Mouse (Mus musculus): ENCODE data around the gene Myct1.

The Myct1 gene

DNA sequence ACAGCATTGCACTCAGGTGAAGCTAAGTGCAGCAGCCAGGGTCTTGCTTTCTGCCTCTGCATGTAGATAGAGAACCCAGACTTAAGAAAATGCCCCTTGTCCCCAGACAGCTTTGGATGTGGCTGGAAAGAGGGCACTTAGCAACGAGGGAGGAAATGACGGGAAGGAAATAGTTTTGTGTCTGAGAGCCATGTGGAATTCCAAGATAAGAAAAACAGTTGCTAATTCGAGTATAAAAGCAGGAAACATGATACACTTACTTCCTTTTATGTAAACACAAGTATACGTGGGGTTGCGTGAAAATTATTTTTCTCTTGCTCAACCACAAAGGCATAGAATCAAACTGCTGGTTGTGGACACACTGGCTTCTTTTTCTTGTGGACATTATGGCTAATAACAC lies at the start of gene Myct1:
Gene Myct1, plus strand, starts transcription at position 312 of the 400 bp plus-strand sequence.
- in situ Hi-C loops (cut with MboI, MseI) = no loop called here

DNA sequence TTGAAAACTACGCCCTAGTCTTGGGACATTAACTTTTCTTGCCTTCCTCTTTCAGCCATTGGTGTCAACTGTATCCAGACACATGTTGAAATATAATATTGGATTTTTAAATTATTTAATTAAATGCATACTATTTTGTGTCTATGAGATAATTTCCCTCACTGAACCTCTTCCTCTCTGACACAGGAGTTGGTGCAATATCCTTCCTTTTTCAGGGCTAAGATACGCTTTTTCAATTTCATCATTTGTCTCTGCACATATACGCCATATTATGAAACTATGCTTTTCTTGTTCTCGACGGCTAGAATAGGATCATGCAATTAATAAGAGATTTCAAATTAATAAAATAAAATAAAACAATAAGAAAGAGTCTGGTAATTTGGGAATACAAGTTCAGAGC lies 47.1 kb upstream of the Myct1 start:
- in situ Hi-C loops (cut with MboI, MseI) = loop anchor here (10.0 kb wide), 1 partner anchor 1212 kb away; no protein-coding TSS in a partner anchor

DNA sequence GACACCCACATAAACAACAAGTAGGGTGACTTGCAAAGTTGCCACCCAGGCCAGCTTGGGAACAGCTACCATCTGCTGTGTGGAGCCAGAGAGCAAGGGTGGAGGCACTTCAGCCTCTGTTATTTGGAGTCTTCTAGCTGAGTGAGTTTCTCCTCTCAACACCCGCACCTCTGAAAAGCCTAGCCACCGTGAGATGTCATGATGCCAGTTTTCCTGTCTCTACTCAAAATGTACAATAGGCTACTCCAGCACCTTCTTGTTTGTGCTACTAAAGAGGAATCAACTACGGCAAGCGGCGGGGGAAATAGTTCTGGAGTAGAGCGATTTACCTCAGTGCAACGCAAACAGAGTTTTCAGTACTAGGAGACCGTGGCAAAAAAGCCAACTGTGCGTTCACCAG lies 45.8 kb upstream of the Myct1 start:
- in situ Hi-C loops (cut with MboI, MseI) = loop anchor here (10.0 kb wide), 1 partner anchor 1213 kb away; no protein-coding TSS in a partner anchor

DNA sequence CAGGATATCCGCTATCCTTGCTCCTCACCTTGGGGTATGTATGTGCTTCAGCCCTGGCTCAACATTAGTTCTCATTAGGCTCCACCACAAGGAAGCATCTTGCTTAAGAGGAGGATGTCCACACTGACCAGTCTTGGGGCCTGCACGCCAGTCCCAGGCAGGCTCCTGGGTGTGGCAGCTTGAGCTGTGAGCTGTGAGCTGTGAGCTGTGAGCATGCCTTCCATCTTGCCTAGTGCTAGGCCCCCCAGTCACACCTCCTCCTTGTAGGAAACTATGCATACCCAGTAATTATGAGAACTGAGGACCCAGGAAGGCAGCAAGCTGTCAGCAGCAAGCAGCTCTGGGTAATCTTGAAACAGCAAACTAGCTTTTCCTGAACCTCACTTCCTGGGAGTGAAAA lies 44.9 kb upstream of the Myct1 start:
- in situ Hi-C loops (cut with MboI, MseI) = loop anchor here (10.0 kb wide), 1 partner anchor 1214 kb away; no protein-coding TSS in a partner anchor

DNA sequence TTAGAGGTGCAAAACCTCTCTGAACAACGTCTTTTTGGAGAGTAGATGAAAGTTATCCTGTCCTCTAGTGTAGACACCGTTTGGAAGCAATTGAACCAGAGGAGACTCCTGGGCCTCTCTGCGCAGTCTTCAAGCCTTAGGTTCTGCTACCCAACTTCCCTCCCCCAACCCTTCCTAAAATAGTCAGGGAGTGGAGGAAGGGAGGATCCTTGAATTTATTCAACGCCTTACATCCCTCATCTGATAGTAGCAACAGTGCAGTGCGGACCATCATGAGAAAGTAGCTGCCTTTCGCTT lies 43.8 kb upstream of the Myct1 start:
- in situ Hi-C loops (cut with MboI, MseI) = loop anchor here (5.0 to 10.0 kb wide), 3 partner anchors 33 to 1215 kb away; no protein-coding TSS in a partner anchor

DNA sequence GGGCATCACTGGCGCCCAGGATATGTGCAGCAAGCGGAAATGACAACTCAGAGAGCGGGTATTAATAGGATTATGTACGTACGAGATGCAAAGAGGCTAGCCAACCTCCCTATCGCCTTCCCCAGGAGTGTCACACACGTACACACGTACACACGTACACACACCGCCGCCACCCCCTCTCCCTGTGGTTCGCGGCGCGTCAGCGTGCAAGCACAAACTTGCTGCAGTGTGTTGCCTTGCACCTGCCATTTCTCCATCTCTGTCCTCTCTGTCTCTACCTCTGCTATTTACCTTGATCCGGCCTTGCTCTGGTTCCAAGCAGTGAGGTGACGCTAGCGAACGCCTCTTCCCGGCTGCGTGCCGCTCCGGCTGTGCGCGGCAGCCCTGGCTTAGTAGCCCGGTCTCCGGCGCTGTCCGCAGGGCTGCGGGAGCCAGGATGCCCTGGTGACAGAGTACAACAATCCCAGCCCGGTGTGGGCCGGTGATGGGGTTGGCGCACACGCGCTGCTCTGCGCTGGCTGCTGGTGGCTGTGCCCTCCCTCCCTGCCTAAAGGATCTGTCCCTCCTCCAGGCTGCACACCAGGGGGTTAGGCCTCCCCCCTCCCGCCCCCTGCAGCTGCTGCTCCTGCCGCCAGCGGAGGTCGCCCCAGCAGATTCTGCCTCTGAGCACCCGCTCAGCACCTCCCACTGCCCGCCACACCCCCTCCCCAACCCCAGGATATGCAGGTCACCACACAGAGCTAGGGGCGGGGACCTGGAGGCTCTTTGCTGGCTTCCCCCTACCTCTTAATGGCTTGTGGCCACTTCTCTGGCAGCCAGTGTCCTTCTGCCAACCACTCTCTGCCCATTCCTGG lies 43.2 kb upstream of the Myct1 start:
- in situ Hi-C loops (cut with MboI, MseI) = loop anchor here (5.0 kb wide), 2 partner anchors 33 to 68 kb away; no protein-coding TSS in a partner anchor

DNA sequence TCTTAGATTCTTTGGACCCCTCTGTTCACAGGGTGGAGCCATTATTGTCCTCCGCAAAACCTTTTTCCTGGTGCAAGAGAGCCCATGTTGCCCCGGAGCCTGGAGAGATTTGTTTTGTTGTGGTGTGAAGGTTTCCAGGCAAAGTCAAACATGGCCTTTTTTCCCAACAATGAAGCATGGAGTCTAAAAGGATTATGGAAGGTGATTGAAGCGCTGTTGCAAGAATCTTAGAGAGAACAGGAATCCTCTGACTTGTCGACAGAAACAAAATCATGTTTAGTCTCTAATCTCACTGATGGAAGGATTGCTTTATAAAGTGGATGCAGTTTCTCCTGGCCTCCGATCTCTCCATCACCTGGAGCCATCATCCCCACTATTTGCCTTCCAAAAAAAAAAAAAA lies 42.2 kb upstream of the Myct1 start, which contains the start of gene Syne1:
Gene Syne1, minus strand, starts transcription at position 101 of the 400 bp plus-strand sequence.
- in situ Hi-C loops (cut with MboI, MseI) = loop anchor here (5.0 kb wide), 2 partner anchors 34 to 69 kb away; no protein-coding TSS in a partner anchor

DNA sequence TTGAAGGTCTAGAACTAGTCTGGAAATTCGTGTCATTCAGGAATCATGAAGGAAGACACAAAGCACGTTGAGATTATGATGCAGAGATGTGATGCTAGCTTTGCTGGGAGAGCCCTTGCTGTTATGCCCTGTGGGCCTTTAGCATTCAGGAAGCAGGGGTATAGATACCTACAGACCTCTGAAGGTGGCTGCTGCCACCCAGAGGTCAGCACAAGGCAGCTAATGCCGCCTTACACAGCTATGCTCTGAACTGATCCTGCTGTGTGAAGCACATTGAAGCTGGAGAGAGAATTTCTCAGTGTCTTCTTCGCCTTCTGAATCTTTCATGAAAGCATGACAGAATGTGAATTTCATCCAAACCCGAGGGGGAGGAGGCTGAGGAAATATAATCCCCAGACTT lies 38.6 kb upstream of the Myct1 start:
- in situ Hi-C loops (cut with MboI, MseI) = loop anchor here (5.0 kb wide), 2 partner anchors 38 to 73 kb away; no protein-coding TSS in a partner anchor

DNA sequence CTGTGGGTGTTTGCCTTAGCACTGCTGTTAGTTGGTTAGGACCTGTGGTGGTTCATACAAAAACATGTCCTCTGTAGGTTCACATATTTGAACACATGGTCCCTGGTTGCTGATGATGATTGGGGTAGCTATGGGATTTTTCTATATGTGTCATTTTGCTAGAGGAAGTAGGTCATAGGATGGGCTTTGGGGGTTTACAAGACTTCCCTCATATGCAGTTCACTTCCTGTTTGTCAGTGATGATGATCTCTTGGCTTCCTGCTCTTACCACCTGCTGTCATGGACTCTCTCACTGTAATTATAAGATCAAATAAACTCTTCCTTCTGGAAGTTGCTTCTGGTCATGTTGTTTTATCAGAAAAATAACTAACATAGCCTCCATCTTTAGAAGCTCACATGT lies 34.8 kb upstream of the Myct1 start:
- in situ Hi-C loops (cut with MboI, MseI) = no loop called here

DNA sequence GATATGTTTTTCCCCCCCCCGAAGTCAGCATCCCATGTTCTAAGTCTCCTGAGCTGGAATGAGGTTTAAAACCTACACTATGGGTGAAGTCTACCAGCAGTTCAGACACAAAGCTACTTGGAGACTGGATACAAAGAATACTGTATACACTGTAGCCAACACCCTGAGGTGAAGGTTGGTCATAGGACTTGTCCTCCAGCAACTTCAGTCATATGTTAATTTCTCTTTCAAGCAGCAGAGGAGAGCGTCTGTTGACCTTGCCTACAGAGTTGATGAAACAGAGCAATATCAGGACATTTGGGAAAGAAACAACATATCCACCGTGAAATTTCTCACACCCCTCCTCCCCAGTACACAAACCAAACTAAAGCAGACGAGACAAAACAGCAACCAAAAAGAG lies 33.0 kb upstream of the Myct1 start:
- in situ Hi-C loops (cut with MboI, MseI) = no loop called here

DNA sequence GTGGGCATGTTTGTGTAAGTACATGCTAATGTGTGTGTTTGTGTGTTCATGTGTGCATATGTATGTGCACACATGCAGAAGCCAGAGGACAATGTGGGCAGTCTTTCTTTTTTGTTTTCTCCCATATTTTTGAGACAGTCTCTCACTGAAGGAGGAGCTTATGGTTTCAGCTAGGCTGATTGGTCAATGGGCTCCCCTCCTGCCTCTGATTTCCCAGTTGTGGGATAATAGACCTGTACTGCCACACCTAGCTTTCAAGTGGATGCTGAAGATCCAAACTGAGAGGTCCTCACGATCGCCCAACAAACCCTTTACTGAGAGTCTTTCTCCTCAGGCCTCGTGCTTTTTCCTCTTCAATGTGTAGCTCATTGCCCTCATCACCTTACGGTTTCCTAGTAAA lies 31.9 kb upstream of the Myct1 start:
- in situ Hi-C loops (cut with MboI, MseI) = no loop called here

DNA sequence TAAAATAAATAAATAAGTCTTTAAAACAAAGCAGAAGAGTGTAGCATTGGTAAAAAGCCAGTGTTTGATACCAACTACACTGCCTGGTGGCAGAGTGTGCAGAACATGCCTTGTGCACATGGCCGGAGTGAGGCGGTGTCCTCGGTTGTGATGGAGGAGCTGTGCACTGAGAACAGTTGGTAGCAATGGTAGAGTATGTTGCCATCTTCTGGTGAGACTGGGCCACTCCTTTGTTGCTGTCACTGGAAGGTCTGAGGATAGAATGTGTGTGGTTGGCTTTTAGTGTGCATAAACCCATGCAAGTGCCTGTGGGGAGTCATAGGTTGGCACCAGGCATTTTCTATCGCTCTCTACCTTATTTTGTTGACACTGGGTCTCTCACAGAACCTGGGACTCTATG lies 24.6 kb upstream of the Myct1 start:
- in situ Hi-C loops (cut with MboI, MseI) = no loop called here

DNA sequence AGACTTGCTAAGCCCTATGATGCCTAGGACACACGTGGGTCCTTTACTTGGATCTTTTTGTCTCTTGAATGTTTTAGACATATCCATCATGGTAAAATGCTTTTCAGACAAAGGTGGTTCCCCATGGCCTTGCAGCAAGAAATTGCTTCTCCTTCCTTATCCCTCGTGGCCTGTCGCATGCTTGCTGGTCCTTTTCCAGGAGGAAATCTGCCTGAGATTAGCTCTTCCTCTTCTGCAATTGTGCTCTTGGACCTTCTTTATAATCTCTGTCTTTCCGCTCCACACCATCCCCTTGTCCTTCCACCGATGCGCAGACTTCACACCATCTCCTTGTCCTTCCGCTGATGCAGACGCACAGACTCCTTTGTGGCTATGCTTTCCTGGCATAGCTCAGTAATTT lies 23.5 kb upstream of the Myct1 start:
- in situ Hi-C loops (cut with MboI, MseI) = no loop called here

DNA sequence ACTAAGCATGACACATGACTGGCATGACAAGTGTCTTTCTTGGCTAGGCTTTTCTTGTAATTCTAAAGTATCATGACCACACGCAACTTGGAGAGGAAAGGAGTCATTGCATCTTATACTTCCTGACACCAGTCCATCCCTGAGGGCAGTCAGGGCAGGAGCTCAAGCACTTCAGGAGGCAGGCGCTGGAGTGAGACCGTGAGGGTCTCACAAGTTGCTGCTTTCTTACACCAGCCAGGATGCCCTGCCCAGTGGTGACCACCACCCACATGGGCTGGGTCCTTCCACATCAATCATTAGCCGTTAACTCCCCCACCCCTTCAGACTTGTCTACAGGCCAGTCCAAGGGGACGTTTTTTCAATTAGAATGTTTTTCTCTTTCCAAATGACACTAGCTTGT lies 22.2 kb upstream of the Myct1 start:
- in situ Hi-C loops (cut with MboI, MseI) = no loop called here

DNA sequence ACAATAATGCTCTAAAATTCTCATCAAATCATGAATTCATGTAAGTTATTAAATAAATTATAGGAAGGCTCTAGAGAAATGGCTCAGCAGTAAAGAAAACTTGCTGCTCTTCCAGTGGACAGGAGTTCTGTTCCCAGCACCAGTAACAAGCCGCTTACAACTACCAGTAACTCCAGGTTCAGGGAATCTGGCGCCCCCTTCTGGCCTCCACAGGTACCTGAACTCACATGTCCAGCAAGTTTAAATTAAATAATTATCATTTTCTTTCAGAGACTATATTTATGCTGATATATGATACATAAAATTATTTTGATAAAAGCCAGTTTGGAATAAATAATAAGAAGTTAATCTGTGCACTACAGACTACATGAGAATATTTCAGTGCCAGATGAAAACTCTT lies 20.2 kb upstream of the Myct1 start:
- in situ Hi-C loops (cut with MboI, MseI) = no loop called here

DNA sequence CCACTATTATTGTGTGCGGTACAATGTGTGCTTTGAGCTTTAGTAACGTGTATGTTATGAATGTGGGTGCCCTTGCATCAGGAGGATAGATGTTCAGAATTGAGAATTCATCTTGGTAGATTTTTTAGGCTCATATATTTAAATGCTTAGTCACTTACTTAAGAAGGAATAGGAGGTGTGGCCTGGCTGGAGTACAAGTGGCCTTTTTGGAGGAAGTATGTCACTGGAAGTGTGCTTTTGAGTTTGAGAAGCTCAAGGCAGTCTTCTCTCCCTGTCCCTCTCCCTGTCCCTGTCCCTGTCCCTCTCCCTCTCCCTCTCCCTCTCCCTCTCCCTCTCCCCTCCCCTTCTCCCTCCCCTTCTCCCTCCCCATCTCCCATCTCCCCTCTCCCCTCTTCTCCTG lies 2.5 kb upstream of the Myct1 start:
- in situ Hi-C loops (cut with MboI, MseI) = no loop called here

DNA sequence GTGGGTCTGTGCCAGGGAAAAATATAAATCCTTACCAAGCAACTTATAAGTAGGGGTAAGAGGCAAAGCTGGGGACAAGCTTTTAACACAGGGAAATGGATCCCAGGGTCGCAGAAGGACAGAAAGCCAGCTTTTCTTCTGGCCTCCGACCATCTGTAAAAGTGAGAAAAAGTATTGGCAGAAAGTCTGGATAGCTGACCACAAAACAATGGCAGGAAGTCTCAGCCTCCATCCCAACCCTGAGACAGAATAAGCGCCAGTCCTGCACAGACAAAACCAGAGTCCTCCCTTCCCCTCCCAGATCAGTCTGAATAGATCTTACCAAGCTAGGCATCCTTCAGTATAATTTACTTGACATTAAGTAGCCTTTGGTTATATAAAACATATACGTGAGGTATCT lies 1.6 kb upstream of the Myct1 start:
- in situ Hi-C loops (cut with MboI, MseI) = no loop called here

DNA sequence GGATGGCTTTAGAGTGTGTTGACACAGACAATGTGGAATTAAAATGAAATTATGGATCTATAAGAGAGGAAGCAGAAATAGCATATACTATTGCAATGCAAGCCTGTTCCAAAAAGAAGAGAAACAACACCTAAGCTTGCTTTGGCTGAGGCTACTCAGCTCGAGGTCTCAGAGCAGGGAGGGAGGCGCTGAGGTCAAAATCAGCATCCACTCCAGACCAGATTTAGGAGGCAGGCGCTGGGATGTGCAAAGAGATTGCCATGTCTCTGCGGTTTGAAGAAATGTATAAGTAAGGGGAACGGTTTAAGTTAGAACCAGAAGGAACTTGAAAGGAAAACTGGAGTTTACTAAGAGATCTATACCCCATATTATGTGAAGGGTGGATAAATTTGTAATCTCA lies 882 bp downstream of the Myct1 start:
- in situ Hi-C loops (cut with MboI, MseI) = no loop called here

DNA sequence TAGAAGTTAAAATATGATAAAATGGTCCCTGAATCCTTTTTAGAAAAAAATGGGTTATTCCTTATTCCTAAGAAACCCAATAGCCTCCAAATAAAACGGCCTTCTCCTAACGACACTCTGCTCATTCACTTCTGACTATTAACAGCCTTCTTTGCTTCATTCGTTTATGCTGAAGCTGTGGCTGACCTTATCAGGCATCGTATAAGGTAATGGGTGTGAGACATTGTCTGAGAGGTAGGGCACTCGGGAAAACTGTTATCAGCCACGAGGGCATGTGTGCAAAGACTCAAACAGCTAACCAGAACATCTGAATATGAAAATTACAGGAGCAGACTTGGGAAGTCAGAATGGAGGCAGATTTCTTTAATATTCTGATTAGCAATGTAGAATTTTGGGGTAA lies 3.0 kb downstream of the Myct1 start:
- in situ Hi-C loops (cut with MboI, MseI) = loop anchor here (5.0 kb wide), 1 partner anchor 191 kb away; no protein-coding TSS in a partner anchor

DNA sequence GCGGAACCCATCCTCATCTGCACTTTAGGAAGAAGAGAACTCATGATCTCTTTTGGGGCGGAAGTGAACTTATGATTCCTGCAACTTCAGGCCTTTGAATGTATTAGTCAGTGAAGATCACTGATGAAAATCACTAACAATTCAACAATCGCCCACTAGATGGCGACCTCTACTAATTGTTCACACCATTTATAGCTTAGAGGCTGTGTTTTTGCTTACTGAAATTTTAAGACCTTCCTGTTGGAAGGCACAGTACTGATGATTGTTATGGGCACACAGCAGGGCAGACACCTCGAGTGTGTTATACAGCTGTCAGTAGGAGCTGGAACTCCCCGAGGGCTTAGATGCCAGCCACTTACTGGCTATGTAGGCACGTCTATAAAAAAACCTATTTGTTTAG lies 6.5 kb downstream of the Myct1 start:
- in situ Hi-C loops (cut with MboI, MseI) = no loop called here

DNA sequence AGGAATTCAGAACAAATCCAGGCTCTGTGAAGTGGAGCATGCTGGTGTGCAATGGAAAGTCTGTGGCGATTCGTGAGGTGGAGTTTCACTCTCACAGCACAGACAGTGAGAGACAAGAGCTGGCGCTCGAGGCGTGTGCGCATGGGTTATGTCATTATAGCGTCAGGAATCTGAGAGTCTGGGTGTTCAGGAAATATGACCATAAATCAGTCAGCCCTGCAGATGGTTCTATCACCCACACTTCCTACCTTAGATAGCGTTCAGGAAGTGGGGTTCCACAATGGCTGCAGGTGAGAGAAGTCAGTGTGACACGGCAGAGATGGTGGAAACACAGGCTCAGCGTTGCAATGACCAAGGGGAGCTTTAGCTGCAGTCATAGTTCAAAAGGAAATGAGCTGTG lies 9.9 kb downstream of the Myct1 start:
- in situ Hi-C loops (cut with MboI, MseI) = no loop called here

DNA sequence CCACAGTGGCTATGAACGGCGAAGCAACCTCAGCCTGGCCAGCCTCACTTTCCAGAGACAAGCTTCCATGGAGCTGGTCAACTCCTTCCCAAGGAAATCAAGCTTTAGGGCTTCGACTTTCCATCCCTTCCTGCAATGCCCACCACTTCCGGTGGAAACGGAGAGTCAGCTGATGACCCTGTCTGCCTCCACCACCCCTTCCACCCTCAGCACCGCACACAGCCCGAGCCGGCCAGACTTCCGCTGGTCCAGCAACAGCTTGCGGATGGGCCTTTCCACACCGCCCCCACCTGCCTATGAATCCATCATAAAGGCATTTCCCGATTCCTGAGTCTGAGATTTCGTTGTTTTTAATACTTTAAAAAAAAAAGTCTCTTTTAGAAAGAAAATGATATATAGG lies 10.8 kb downstream of the Myct1 start:
- in situ Hi-C loops (cut with MboI, MseI) = no loop called here

DNA sequence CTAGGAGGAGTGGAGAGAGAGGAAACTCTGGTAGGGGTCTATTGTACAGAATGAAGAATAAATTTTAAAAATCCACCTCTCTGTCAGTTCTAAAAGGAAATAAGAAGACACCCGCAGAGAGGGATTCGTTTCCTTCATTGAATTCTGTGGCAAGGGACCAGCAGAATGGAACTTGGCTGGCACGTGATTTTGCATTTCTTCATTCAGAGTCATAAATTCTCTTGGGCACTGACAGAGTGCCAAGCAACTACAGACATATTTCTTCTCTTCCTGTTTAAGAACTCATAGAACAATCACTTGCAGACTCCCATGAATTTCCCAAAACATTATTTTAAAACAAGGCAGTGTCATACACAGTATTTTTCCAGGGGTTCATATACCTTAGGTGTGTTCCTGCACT lies 15.3 kb downstream of the Myct1 start:
- in situ Hi-C loops (cut with MboI, MseI) = no loop called here
